Mouse (Mus musculus): ENCODE data around the gene Ttc19.

DNA sequence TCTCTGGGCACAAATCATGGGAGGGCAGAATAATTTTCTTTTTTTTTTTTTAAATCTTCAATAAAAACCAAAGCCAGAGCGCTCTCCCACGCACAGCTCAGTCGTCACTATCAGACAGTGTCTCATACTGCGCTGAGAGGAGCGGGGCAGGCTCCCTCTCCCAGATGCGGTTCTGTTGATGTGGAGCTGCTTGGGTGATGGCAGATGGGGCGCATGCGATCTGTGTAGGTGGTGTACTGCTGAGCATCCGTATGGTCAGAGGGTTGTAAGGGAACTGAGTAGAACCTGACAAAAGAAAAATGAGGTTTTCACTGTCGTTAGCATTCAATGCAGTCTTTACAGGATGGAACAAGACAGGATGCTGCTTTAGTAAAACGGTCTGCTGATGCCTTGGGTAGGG lies 36.5 kb downstream of the Ttc19 start:
- TF ChIP-seq CTCF (IDR thresholded peaks at IDR 0.05; ENCODE audit: low read depth, low read length) (no peak), POLR2A (IDR thresholded peaks at IDR 0.05; ENCODE audit: extremely low read depth, insufficient read depth, low read length) (no peak)

Measured in liver, adult 2 months (tissue).